Mouse (Mus musculus) forebrain, postnatal 0 days (tissue): ENCODE results near the gene Scd4. TPM values are rescaled to one million over a fixed set of nuclear protein-coding genes. Genes with fewer than 3 reads are reported as not detected.
"Not testable (repeated sequence)": the region's sequence is repeated elsewhere in the genome, so short reads cannot be mapped to it uniquely, and the experiment has no call there.

Source experiments
- ATAC-seq: fragments of 200-750 bp; cut with Nextera tagmentation; 2 replicates; pipeline ENCODE4 v1.8.0; 2017; ENCODE audit warnings: mild to moderate bottlenecking, moderate library complexity
- DNase-seq: peaks from one replicate; pipeline ENCODE4 v3.0.0-alpha.2; 2015
- H3K27ac ChIP-seq: fragments of 300-500 bp; sonication (generic); 2 replicates; pipeline ENCODE4 v1.5.1; 2014; ENCODE audit warnings: low read depth, mild to moderate bottlenecking, antibody characterized with exemption, low read length, moderate library complexity, mixed read lengths
- H3K27me3 ChIP-seq: fragments of 300-500 bp; sonication (generic); 2 replicates; pipeline ENCODE4 v1.6.1; 2014; ENCODE audit warnings: mild to moderate bottlenecking, low read length, mixed read lengths; ENCODE audit not compliant: insufficient read depth
- H3K36me3 ChIP-seq: fragments of 300-500 bp; sonication (generic); 2 replicates; pipeline ENCODE4 v1.6.1; 2014; ENCODE audit warnings: mild to moderate bottlenecking, moderate library complexity; ENCODE audit not compliant: insufficient read depth
- H3K4me1 ChIP-seq: fragments of 300-500 bp; sonication (generic); 2 replicates; pipeline ENCODE4 v1.6.1; 2014; ENCODE audit warnings: antibody characterized with exemption; ENCODE audit not compliant: insufficient read depth
- H3K4me2 ChIP-seq: fragments of 300-500 bp; sonication (generic); 2 replicates; pipeline ENCODE4 v1.6.1; 2014; ENCODE audit warnings: low read depth, mild to moderate bottlenecking, moderate library complexity
- H3K4me3 ChIP-seq: fragments of 300-500 bp; sonication (generic); 2 replicates; pipeline ENCODE4 v1.5.1; 2014; ENCODE audit warnings: low read depth, low read length, mixed read lengths
- H3K9ac ChIP-seq: fragments of 300-500 bp; sonication (generic); 2 replicates; pipeline ENCODE4 v1.6.1; 2014; ENCODE audit warnings: mild to moderate bottlenecking
- H3K9me3 ChIP-seq: fragments of 300-500 bp; sonication (generic); 2 replicates; pipeline ENCODE4 v1.6.1; 2016; ENCODE audit warnings: low read length
- CTCF ChIP-seq: sonication (generic); IDR thresholded peaks from 2 replicates; pipeline ENCODE4 v1.5.1; 2016; ENCODE audit warnings: antibody characterized with exemption, control low read depth, low read depth
- WGBS: fragments of 180-500 bp; shearing (Covaris S2); extraction: QIAGEN DNeasy Blood & Tissue Kit; methylation state at CpG from one replicate; pipeline ENCODE4 v1.1.7; 2014; 5-methylcytosine and 5-hydroxymethylcytosine counted together
- polyA plus RNA-seq: library from polyadenylated mRNA; unstranded; fragments of >200 nt; fragmentation: Nextera tagmentation; extraction: Ambion mirVana; gene quantifications from 2 replicates; pipeline ENCODE4 v1.2.1, GENCODE M21; 2015
- total RNA-seq: library from RNA; depleted of rRNA; stranded (reverse); fragments of >200 nt; gene quantifications from 2 replicates; pipeline ENCODE4 v1.2.3, GENCODE M21; 2014

The Scd4 gene
- total and polyA plus RNA-seq, 2 experiments from 2014 or later, result 0.25 to 0.43 TPM

GRCm38 (mm10) chr19:44317391-44317790 lies 15.5 kb upstream of the Scd4 start:
- 78% methylated on average over 5 of the region's 5 CpGs for WGBS
- DNase-seq (no peak), ATAC-seq (no peak)
- Histone ChIP-seq H3K4me2 (no peak overlapping the region), H3K27ac (no peak overlapping the region), H3K27me3 (no peaks in the 10 kb centered on the region), H3K4me3 (no peak overlapping the region), H3K4me1 (peaks cover 5% of the 10 kb centered on the region; the same call in 1 of the 2 replicates), H3K9ac (no peak overlapping the region), H3K36me3 (no peaks in the 10 kb centered on the region), H3K9me3 (no peaks in the 10 kb centered on the region)
- no peak for TF ChIP-seq CTCF

- H3K4me3 ChIP-seq, result no peak overlapping the region
- H3K9me3 ChIP-seq, result no peaks in the 10 kb centered on the region
- no peaks in the 10 kb centered on the region for H3K36me3 ChIP-seq
- no peak; the same call in 1 of the 2 replicates for TF ChIP-seq CTCF
- H3K27ac ChIP-seq, result no peak overlapping the region
- ATAC-seq (no peak), DNase-seq (no peak)
- H3K4me2 ChIP-seq, result no peak overlapping the region
- no peak overlapping the region for H3K9ac ChIP-seq
- no peaks in the 10 kb centered on the region for H3K27me3 ChIP-seq
- peaks cover 5% of the 10 kb centered on the region; the same call in 1 of the 2 replicates for H3K4me1 ChIP-seq
Measured at GRCm38 (mm10) chr19:44318545-44318944, 14.3 kb upstream of the Scd4 start.

GRCm38 (mm10) chr19:44320316-44320715 lies 12.6 kb upstream of the Scd4 start:
- ATAC-seq (no peak), DNase-seq (no peak)
- H3K4me1 ChIP-seq, result no peaks in the 10 kb centered on the region
- H3K9me3 ChIP-seq, result no peaks in the 10 kb centered on the region
- WGBS, result 86% methylated on average over 3 of the region's 3 CpGs
- H3K27ac ChIP-seq, result no peak overlapping the region
- H3K27me3 ChIP-seq, result no peaks in the 10 kb centered on the region
- no peak overlapping the region for H3K4me3 ChIP-seq
- no peak overlapping the region for H3K9ac ChIP-seq
- H3K36me3 ChIP-seq, result no peaks in the 10 kb centered on the region
- no peak overlapping the region for H3K4me2 ChIP-seq
- no peak for TF ChIP-seq CTCF

- ATAC-seq (no peak), DNase-seq (no peak)
- no peaks in the 10 kb centered on the region for H3K36me3 ChIP-seq
- TF ChIP-seq CTCF, result no peak
- no peaks in the 10 kb centered on the region for H3K9me3 ChIP-seq
- no peak overlapping the region for H3K4me2 ChIP-seq
- H3K27ac ChIP-seq, result no peak overlapping the region
- H3K4me1 ChIP-seq, result no peaks in the 10 kb centered on the region
- H3K9ac ChIP-seq, result no peak overlapping the region
- H3K27me3 ChIP-seq, result no peaks in the 10 kb centered on the region
- 78% methylated on average over 4 of the region's 4 CpGs for WGBS
- H3K4me3 ChIP-seq, result no peak overlapping the region
Measured at GRCm38 (mm10) chr19:44321201-44321600, 11.7 kb upstream of the Scd4 start.

- ATAC-seq, result no peak
Measured at GRCm38 (mm10) chr19:44321631-44322030, 11.3 kb upstream of the Scd4 start.

GRCm38 (mm10) chr19:44329566-44329965 lies 3.3 kb upstream of the Scd4 start:
- H3K27me3 ChIP-seq, result no peaks in the 10 kb centered on the region
- no peak overlapping the region for H3K4me3 ChIP-seq
- no peak overlapping the region for H3K4me2 ChIP-seq
- H3K36me3 ChIP-seq, result no peaks in the 10 kb centered on the region
- H3K9me3 ChIP-seq, result no peaks in the 10 kb centered on the region
- H3K9ac ChIP-seq, result no peak overlapping the region
- 84% methylated on average over 2 of the region's 2 CpGs for WGBS
- ATAC-seq (no peak), DNase-seq (no peak)
- TF ChIP-seq CTCF, result no peak
- no peak overlapping the region for H3K27ac ChIP-seq
- no peaks in the 10 kb centered on the region for H3K4me1 ChIP-seq

More at GRCm38 (mm10) chr19:44321631-44322030, 11.3 kb upstream of the Scd4 start:
- H3K36me3 ChIP-seq, result no peaks in the 10 kb centered on the region
- no peaks in the 10 kb centered on the region for H3K27me3 ChIP-seq
- no peaks in the 10 kb centered on the region for H3K9me3 ChIP-seq
- 85% methylated on average over 2 of the region's 2 CpGs for WGBS
- H3K4me3 ChIP-seq, result no peak overlapping the region
- no peak overlapping the region for H3K9ac ChIP-seq
- no peak for TF ChIP-seq CTCF
- no peak overlapping the region for H3K27ac ChIP-seq
- no peak for DNase-seq
- no peak overlapping the region for H3K4me2 ChIP-seq
- H3K4me1 ChIP-seq, result no peaks in the 10 kb centered on the region

- H3K4me3 ChIP-seq, H3K27me3 ChIP-seq, DNase-seq, H3K36me3 ChIP-seq, H3K9ac ChIP-seq, ATAC-seq, H3K27ac ChIP-seq, H3K4me2 ChIP-seq, H3K4me1 ChIP-seq, H3K9me3 ChIP-seq: not testable (repeated sequence)
- WGBS, result 98% methylated on average over 1 of the region's 1 CpGs
Measured at GRCm38 (mm10) chr19:44331128-44331527, 1.8 kb upstream of the Scd4 start.

GRCm38 (mm10) chr19:44331911-44332310 lies 981 bp upstream of the Scd4 start:
- Histone ChIP-seq H3K9me3 (no peaks in the 10 kb centered on the region), H3K36me3 (no peaks in the 10 kb centered on the region), H3K27me3 (no peaks in the 10 kb centered on the region), H3K27ac (no peak overlapping the region), H3K4me1 (no peaks in the 10 kb centered on the region), H3K9ac (no peak overlapping the region), H3K4me2 (no peak overlapping the region), H3K4me3 (no peak overlapping the region)
- 85% methylated on average over 5 of the region's 5 CpGs for WGBS
- ATAC-seq, result no peak
- no peak for DNase-seq
- TF ChIP-seq CTCF, result no peak
